Mouse (Mus musculus) cortical plate, adult 2 months (tissue): ENCODE results near the gene Smpd2. TPM values are rescaled to one million over a fixed set of nuclear protein-coding genes. Genes with fewer than 3 reads are reported as not detected.

Experiments used
- H3K27ac ChIP-seq: fragments of 200-500 bp; 2 replicates; pipeline ENCODE4 v1.5.1; 2012; ENCODE audit warnings: low read length, control low read depth, inconsistent platforms; ENCODE audit not compliant: insufficient read depth
- H3K4me1 ChIP-seq: fragments of 200-500 bp; 2 replicates; pipeline ENCODE4 v1.6.1; 2011; ENCODE audit warnings: low read length; ENCODE audit not compliant: control insufficient read depth, insufficient read depth
- H3K4me3 ChIP-seq: fragments of 200-500 bp; 2 replicates; pipeline ENCODE4 v1.5.1; 2011; ENCODE audit warnings: mild to moderate bottlenecking, low read length, control low read depth; ENCODE audit not compliant: insufficient read depth
- CTCF ChIP-seq: fragments of 200-500 bp; IDR thresholded peaks from 2 replicates; pipeline ENCODE4 v1.5.1; 2011; ENCODE audit warnings: mild to moderate bottlenecking, control low read depth, low read length; ENCODE audit not compliant: insufficient read depth; ENCODE audit errors: extremely low read depth
- POLR2A ChIP-seq: fragments of 200-500 bp; IDR thresholded peaks from 2 replicates; pipeline ENCODE4 v1.6.1; 2011; ENCODE audit warnings: mild to moderate bottlenecking, low read length, control low read depth; ENCODE audit not compliant: insufficient read depth; ENCODE audit errors: extremely low read depth
- polyA plus RNA-seq: library from polyadenylated mRNA; depleted of rRNA; stranded (reverse); fragments of >200 nt; gene quantifications from 2 replicates; pipeline ENCODE4 v1.2.3, GENCODE M21; 2012

Smpd2 gene
- polyA plus RNA-seq, 1 experiment: 33.8 TPM

DNA sequence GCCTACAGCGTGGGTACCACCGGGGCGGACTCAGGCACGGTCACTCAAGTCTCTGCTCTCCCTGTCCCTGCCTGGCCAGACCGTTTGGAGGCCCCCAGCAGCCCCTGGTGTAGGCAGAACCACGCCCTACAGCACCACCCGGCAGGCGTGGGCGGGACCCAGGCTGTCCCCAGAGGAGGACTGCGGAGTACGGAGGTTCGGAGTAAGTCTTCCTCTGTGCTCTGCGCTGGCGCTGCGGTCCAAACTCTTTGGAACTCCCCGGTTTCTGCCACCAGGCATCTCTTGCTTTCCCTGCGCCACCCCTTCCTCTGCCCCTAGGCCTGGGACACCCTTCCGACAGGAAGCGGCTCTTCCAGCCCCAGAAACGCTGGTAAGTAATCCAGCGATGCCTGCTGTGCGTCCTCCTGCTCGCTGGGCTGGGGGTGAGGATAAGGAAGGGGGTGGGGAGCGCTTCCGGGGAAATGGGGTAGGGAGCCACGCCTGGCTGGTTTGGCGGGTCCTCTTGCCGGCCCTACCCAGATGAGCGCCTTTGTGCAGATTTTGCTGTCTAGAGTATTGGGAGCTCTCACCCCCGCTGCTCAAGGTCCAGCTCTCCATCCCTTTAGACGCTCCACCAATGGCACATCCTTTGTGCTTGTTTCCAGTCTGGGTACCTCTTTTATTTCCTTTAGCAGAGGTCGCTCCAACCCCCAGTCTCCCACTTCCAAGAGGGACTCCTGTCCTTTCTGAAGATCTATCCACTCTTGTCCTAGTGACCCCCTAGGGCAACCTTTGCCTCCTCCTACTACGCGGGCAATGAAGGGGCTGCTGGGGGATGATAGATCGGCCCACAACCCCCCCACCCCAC is 13.8 kb downstream of the Smpd2 start, which contains the start of gene Mical1:
TSS of gene Mical1 (plus strand) at position 144 of the 847 bp plus-strand sequence.
- H3K4me3 ChIP-seq: peak within 1 kb of the TSS; percentile 45
- peak within 1 kb of the TSS; percentile 62 for H3K27ac ChIP-seq
- H3K4me1 ChIP-seq: peaks cover 3% of the 10 kb centered on the region; the same call in 1 of the 2 replicates
- no peak for TF ChIP-seq CTCF

DNA sequence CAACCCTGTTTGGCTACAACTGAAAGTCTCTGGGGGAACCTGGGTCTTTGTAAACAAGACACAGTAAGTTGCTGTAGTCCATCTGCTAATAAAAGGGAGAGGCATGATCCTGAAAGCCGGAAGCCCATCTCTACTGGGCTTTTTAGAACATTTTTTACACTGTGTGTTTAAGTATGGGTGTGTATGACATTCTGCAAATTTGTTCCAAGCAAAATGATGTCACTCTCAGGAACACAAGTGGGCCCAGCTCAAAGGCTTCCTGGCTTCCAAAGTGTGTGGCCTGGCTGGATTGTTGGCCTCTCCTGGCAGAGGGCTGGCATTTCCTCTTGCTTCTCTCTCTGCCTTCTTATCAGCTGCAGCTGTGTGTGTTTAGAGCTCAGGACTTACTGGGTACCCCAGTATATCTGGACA is 15.2 kb downstream of the Smpd2 start:
- Histone ChIP-seq H3K27ac (peak overlapping the region; percentile 29; the same call in 1 of the 2 replicates), H3K4me3 (no peak overlapping the region), H3K4me1 (peaks cover 3% of the 10 kb centered on the region; the same call in 1 of the 2 replicates)
- TF ChIP-seq CTCF (no peak), POLR2A (no peak)

DNA sequence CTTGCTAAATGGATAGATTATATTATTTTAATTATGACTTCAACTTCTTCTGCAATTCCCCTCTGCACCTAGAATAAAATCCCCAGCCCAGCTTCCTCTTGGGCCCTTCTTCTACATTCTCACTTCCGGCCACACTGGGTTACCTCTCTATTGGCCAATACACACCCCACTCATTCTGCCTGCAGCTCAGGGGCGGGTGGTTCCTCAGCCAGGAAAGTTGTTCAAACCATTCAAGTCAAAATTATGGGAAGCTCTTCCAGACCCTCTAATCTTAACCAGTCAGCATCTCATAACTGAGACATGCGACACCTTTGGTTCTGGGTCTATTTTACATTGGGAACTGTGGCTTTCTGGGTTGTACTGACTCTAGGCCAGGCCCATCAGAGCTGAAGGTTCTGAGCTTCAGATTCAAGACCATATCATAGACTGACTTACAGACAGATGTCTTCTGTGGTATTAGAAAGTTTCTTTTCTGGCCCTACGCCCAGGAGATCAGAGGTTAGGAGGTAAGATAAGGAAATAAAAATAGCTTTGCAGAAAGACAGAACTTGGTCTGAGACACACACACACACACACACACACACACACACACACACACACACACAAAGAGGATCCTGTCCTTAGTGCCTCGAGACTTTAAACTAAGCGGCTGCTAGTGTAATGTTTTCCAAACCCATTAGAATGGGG is 16.2 kb downstream of the Smpd2 start:
- Histone ChIP-seq H3K4me1 (peaks cover 3% of the 10 kb centered on the region; the same call in 1 of the 2 replicates), H3K4me3 (no peak overlapping the region), H3K27ac (no peak overlapping the region)
- no peak for TF ChIP-seq POLR2A
- no peak for TF ChIP-seq CTCF

DNA sequence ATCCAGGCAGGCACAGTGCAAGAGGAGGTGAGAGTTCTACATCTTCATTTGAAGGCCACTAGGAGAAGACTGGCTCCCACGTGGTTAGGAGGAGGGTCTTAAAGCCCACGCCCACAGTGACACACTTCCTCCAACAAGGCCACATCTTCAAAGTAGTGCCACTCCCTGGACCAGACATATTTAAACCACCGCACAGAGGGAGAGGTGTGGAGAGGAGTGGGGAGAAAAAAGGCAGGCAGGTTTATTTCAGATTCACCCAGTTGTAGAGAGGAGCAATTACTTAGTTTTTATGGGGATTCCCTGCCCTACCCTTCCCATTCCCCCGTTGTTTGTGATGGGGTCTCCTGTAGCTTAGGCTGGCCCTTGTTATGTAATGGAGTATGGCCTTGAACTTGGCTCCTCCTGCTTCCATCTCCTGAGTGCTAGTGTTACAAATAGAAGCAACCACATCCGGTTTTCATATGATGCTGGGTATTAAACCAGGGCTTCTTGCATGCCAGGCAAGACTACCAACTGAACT is 17.1 kb downstream of the Smpd2 start:
- no peak for TF ChIP-seq POLR2A
- no peak for TF ChIP-seq CTCF
- H3K27ac ChIP-seq: no peak overlapping the region
- H3K4me1 ChIP-seq: peaks cover 3% of the 10 kb centered on the region; the same call in 1 of the 2 replicates
- H3K4me3 ChIP-seq: no peak overlapping the region

DNA sequence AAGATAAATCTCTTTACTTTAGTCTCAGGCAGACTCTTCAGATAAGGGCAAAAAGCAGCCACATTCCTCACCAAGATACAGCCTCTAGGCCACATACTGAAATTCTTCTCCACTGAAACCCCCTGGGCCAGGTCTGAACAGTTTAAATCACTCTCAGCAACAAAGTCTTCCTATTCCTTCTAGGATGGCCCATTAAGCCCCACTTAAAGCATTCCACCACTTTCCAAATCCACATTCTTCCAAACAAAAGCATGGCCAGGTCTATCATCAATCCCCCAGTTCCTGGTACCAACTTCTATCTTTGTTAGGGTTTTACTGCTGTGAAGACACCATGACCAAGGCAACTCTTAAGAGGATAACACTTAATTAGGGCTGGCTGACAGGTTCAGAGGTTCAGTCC is 17.6 kb downstream of the Smpd2 start:
- peaks cover 3% of the 10 kb centered on the region; the same call in 1 of the 2 replicates for H3K4me1 ChIP-seq
- TF ChIP-seq CTCF (no peak), POLR2A (no peak)
- H3K4me3 ChIP-seq: no peak overlapping the region
- no peak overlapping the region for H3K27ac ChIP-seq

DNA sequence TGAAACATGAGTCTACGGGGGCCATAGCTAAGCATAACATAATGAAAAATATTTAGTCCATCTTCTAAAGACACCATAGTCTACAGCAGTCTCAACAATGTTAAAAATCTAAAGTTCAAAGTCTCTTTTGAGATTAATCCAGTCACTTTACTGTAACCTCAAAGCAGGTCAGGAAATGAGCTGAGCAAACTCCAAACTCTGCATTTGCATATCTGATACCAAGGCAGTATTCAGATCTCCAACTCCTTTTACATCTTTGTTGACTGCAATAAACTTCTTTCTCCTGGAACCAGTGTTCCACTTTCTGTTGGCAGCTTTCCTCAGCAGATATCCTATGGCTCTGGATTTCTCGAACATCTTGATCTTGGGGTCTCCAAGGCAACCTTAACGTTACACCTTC is 19.5 kb downstream of the Smpd2 start:
- Histone ChIP-seq H3K4me3 (no peak overlapping the region), H3K27ac (no peak overlapping the region), H3K4me1 (no peaks in the 10 kb centered on the region)
- TF ChIP-seq CTCF (no peak), POLR2A (no peak)

DNA sequence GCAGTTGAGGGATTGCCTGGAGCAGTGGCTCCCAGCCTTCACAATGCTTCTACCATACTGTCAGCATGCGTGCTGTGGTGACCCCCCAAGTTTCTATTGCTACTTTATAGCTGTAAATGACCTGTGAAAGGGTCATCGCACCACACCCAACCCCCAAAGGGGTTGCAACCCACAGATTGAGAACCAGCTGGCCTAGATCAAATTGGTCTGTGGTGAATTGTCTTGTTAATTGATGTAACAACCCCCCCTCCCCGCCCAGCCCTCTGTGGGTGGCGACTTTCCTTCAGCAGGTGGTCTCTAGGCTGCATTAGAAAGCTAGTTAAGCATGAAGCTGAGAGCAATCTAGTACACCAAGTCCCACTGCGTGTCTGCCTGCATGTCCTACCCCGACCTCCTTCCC is 22.8 kb downstream of the Smpd2 start:
- no peak for TF ChIP-seq POLR2A
- TF ChIP-seq CTCF: no peak
- Histone ChIP-seq H3K4me1 (no peaks in the 10 kb centered on the region), H3K4me3 (no peak overlapping the region), H3K27ac (no peak overlapping the region)

DNA sequence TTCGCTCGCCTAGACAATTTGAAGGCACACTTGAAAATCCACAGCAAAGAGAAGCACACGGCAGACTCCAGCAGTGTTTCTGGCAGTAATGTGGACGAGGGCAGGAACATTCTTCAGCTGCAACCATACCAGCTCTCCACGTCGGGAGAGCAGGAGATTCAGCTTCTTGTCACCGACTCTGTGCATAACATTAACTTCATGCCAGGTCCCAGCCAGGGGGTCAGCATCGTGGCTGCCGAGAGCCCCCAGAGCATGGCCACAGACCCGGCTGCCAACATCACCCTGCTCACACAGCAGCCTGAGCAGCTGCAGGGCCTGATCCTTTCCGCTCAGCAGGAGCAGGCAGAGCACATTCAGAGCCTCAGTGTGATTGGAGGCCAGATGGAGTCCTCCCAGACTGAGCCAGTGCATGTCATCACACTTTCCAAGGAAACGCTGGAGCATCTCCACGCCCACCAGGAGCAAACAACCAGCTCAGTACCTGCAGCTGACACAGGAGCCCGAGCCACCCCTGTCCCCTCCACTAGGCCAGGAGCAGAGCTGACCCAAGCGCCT is 25.7 kb downstream of the Smpd2 start:
- TF ChIP-seq CTCF (no peak), POLR2A (no peak)
- H3K27ac ChIP-seq: no peak overlapping the region
- no peaks in the 10 kb centered on the region for H3K4me1 ChIP-seq
- no peak overlapping the region for H3K4me3 ChIP-seq

DNA sequence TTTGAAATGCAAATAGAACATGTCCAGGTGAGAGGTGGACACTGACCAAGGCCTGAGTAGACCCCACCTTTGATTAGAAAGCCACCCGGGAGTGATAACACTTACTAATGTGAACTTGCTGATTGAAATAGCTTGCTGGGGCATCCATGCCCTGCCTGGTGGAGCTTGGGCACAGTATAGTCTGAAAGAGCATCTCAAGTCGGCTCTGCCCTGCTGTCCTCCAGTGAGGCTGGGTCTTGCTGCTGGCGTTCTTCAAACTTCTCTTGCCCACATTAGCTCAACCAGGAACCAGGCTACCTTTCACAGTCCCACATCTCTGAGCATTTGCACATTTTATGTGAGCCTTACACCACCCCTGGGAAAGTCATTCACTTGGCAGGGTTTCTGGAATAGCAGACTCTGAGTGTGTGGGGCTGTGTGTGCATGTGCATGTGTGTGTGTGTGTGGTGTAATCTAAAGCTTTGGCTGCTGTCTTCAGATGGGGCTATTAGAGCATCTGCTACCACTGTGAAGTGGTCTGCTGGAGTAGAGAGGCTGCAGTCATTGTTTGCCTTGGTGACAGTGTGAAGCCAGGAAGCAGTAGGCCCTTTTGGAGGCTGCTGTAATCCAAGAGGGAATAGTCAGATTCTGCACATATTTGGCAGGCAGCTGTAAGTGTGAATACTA is 29.0 kb downstream of the Smpd2 start:
- TF ChIP-seq POLR2A: no peak
- no peak for TF ChIP-seq CTCF
- no peaks in the 10 kb centered on the region for H3K4me1 ChIP-seq
- H3K27ac ChIP-seq: no peak overlapping the region
- no peak overlapping the region for H3K4me3 ChIP-seq
